Mouse (Mus musculus) liver, embryonic 14.5 days (tissue): Measurements from ENCODE around the gene Olfr654. TPM values are rescaled to one million over a fixed set of nuclear protein-coding genes. Genes with fewer than 3 reads are reported as not detected.
A peak's percentile ranks its signal among the peaks of the same experiment; 100 is the strongest.

Experiments
- ATAC-seq: fragments of 200-750 bp; cut with Nextera tagmentation; 2 replicates; pipeline ENCODE4 v1.8.0; 2017; ENCODE audit warnings: moderate number of reproducible peaks, mild to moderate bottlenecking, moderate library complexity; ENCODE audit not compliant: insufficient read depth
- DNase-seq, 3 experiments: peaks; one replicate each; pipeline ENCODE4 v3.0.0-alpha.2; 2012 to 2013; ENCODE audit warnings: low read depth in 3 of 3, low spot score in 3 of 3
- H3K27ac ChIP-seq: fragments of 300-500 bp; sonication (generic); 2 replicates; pipeline ENCODE4 v1.5.1; 2014; ENCODE audit warnings: moderate library complexity, mild to moderate bottlenecking, control low read depth, inconsistent platforms
- H3K27me3 ChIP-seq: fragments of 300-500 bp; sonication (generic); 2 replicates; pipeline ENCODE4 v1.6.1; 2014; ENCODE audit warnings: mild to moderate bottlenecking, low read length, moderate library complexity; ENCODE audit not compliant: control insufficient read depth, insufficient read depth
- H3K36me3 ChIP-seq: fragments of 300-500 bp; sonication (generic); replicated peaks from 2 replicates; pipeline ENCODE4 v1.6.1; 2014; ENCODE audit warnings: low read depth; ENCODE audit not compliant: control insufficient read depth, insufficient read depth
- H3K4me1 ChIP-seq, 2 experiments: fragments of 200-500 bp in 1 of 2; fragments of 300-500 bp in 1 of 2; sonication (generic) in 1 of 2; replicated peaks; 2 replicates each; pipeline ENCODE4 v1.6.1; 2012 to 2014; ENCODE audit warnings: antibody characterized with exemption in 1 of 2, inconsistent platforms in 1 of 2, low read length in 1 of 2; ENCODE audit not compliant: control insufficient read depth in 2 of 2, insufficient read depth in 2 of 2
- H3K4me2 ChIP-seq: fragments of 300-500 bp; sonication (generic); 2 replicates; pipeline ENCODE4 v1.6.1; 2014; ENCODE audit warnings: low read depth, mild to moderate bottlenecking, control low read depth, moderate library complexity
- H3K4me3 ChIP-seq, 2 experiments: fragments of 200-500 bp in 1 of 2; fragments of 300-500 bp in 1 of 2; sonication (generic) in 1 of 2; 2 replicates each; pipeline ENCODE4 v1.5.1; 2012 to 2014; ENCODE audit warnings: low read depth in 2 of 2, low read length in 2 of 2, mild to moderate bottlenecking in 2 of 2, control low read depth in 1 of 2, inconsistent platforms in 1 of 2, moderate library complexity in 1 of 2; ENCODE audit not compliant: insufficient read depth in 1 of 2
- H3K9ac ChIP-seq: fragments of 300-500 bp; sonication (generic); replicated peaks from 2 replicates; pipeline ENCODE4 v1.6.1; 2014; ENCODE audit warnings: mild to moderate bottlenecking, control low read depth, moderate library complexity
- H3K9me3 ChIP-seq: fragments of 300-500 bp; sonication (generic); 2 replicates; pipeline ENCODE4 v1.6.1; 2016; ENCODE audit warnings: low read length, mixed read lengths; ENCODE audit not compliant: control insufficient read depth
- CTCF ChIP-seq: IDR thresholded peaks from 2 replicates; pipeline ENCODE4 v1.5.1; 2016; ENCODE audit warnings: antibody characterized with exemption, low read depth, control low read depth
- EP300 ChIP-seq: IDR thresholded peaks from 2 replicates; pipeline ENCODE4 v1.6.1; 2016; ENCODE audit warnings: antibody characterized with exemption, low read depth
- WGBS: fragments of 180-500 bp; shearing (Covaris S2); extraction: QIAGEN DNeasy Blood & Tissue Kit; methylation state at CpG from one replicate; pipeline ENCODE4 v1.1.7; 2014; ENCODE audit not compliant: insufficient replicate concordance; 5-methylcytosine and 5-hydroxymethylcytosine counted together
- polyA plus RNA-seq, 2 experiments: library from polyadenylated mRNA; depleted of rRNA in 1 of 2; stranded (reverse) in 1 of 2; unstranded in 1 of 2; fragments of >200 nt; fragmentation: Nextera tagmentation in 1 of 2; extraction: Ambion mirVana in 1 of 2; gene quantifications; 2 replicates each; pipeline versions ENCODE4 v1.2.1 to v1.2.3; 2012 to 2014

Gene Olfr654
- polyA plus RNA-seq, 2 experiments = not detected

DNA sequence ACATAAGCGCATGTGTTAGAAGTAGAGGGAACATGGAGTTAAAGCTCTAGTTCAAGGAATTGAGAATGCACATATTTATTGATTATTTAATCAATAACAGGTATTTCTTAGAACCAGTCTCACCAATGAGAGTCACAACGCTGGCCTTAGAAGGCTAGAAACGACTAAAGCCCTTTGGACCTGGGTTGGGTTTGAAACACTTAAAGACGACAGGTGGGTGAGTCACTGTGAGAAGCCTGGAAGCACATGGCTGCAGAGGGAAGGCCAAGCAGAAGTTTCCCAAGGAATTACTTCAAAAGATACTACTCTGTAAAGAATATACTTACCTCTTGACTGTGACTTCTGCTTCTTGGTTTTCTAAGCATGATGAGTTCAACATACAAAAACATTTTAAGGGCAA lies 6.0 kb upstream of the Olfr654 start:
- TF ChIP-seq EP300 (no peak), CTCF (no peak)
- 52% methylated on average over 4 of the region's 4 CpGs for WGBS
- no peaks in the 10 kb centered on the region for H3K9me3 ChIP-seq
- H3K27me3 ChIP-seq = no peaks in the 10 kb centered on the region
- DNase-seq (no peak), ATAC-seq (no peak)
- no peak overlapping the region for H3K27ac ChIP-seq
- H3K36me3 ChIP-seq = no peaks in the 10 kb centered on the region
- no peaks in the 10 kb centered on the region for H3K4me1 ChIP-seq
- no peak overlapping the region for H3K4me3 ChIP-seq
- no peak overlapping the region for H3K9ac ChIP-seq
- H3K4me2 ChIP-seq = no peak overlapping the region

DNA sequence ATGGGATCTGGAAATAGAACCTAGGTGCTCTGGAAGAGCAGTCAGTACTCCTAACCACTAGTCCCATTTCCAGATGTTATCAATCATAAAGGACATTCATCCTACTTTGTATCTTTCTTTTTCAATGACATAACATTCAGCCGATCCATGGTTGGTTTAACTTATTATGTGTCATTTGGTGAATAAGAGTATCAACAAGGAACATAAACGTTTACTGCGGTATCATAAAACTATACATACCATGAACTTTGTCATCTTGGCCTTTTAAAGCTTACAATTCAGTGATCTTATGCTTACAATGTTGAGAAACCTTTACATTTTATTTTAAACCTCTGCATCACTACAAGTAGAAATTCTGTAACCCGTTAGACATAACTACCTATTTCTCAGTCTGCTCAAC lies 5.4 kb upstream of the Olfr654 start:
- Histone ChIP-seq H3K27ac (no peak overlapping the region), H3K36me3 (no peaks in the 10 kb centered on the region), H3K4me1 (no peaks in the 10 kb centered on the region), H3K27me3 (no peaks in the 10 kb centered on the region), H3K9me3 (no peaks in the 10 kb centered on the region), H3K9ac (no peak overlapping the region), H3K4me2 (no peak overlapping the region), H3K4me3 (no peak overlapping the region)
- 63% methylated on average over 4 of the region's 4 CpGs for WGBS
- TF ChIP-seq CTCF (no peak), EP300 (no peak)
- no peak for DNase-seq
- ATAC-seq = no peak

DNA sequence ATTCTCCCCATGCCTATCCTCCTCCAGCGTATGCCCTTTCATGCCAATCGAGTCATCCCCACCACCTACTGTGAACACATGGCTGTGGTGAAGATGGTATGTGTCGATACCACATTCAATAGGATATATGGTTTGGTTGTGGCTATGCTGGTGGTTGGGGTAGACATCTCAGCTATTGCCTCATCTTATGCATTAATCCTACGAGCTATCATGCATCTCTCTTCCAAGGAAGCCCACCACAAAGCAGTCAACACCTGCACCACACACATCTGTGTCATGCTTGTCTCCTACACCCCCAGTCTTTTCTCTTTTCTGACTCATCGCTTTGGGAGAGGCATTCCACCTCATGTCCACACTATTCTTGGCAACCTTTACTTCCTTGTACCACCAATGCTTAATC lies 1.4 kb downstream of the Olfr654 start:
- H3K27ac ChIP-seq = no peak overlapping the region
- no peaks in the 10 kb centered on the region for H3K9me3 ChIP-seq
- no peak overlapping the region for H3K4me2 ChIP-seq
- TF ChIP-seq EP300 (no peak), CTCF (no peak)
- H3K4me1 ChIP-seq = no peaks in the 10 kb centered on the region
- no peak overlapping the region for H3K4me3 ChIP-seq
- no peaks in the 10 kb centered on the region for H3K36me3 ChIP-seq
- H3K9ac ChIP-seq = no peak overlapping the region
- DNase-seq = no peak
- no peak for ATAC-seq
- WGBS = 59% methylated on average over 5 of the region's 5 CpGs
- no peaks in the 10 kb centered on the region for H3K27me3 ChIP-seq

DNA sequence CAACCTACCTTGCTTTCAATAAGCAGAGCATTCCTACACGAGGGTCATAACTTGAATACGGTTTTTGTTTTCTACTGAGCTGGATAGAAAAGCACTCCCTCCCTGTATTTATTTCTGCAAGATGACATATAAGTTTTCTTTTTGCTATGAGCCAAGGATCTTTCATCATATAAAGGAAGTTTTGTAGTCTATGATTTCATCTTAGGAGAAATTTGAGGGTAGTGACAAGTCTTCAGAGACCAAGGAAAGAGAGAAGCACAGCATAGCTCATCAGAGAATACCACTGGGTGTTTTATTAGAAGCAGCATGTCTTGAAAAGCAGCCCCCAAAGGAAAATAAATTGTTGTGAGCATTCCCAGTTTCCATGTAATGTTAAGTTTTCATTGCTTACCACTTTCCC lies 14.9 kb downstream of the Olfr654 start, which contains the start of gene Olfr655:
TSS of gene Olfr655 (minus strand) at position 101 of the 400 bp plus-strand sequence.
- 58% methylated on average over 2 of the region's 2 CpGs for WGBS
- Histone ChIP-seq H3K27ac (no peak within 1 kb of the TSS), H3K4me3 (no peak within 1 kb of the TSS), H3K4me1 (no peaks in the 10 kb centered on the region), H3K9me3 (no peaks in the 10 kb centered on the region), H3K9ac (no peak within 1 kb of the TSS), H3K27me3 (no peaks in the 10 kb centered on the region), H3K36me3 (no peaks in the 10 kb centered on the region), H3K4me2 (no peak within 1 kb of the TSS)
- DNase-seq = no peak
- no peak for ATAC-seq
- TF ChIP-seq CTCF = no peak
- TF ChIP-seq EP300 = no peak

DNA sequence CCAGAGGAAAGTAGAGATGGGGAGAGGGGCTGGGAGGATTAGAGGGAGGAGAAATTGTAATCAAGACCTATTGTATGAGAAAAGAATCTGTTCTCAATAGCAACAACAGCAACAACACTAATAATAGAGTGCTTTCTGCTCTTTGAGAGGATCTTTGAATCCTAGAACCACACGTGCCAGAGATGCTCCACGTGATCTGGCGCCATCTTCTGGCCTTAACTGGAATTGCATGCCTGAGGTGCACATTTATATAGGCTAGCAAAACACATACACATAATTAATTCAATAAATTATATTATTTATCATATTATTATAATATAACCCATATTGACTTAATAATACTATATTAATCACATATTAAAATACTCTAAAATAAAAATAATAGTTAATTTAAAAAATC lies 16.3 kb downstream of the Olfr654 start:
- ATAC-seq = no peak
- H3K9me3 ChIP-seq = no peaks in the 10 kb centered on the region
- H3K4me3 ChIP-seq = no peak overlapping the region
- H3K27me3 ChIP-seq = no peaks in the 10 kb centered on the region
- no peak overlapping the region for H3K4me2 ChIP-seq
- no peak overlapping the region for H3K27ac ChIP-seq
- H3K4me1 ChIP-seq = no peaks in the 10 kb centered on the region
- no peak overlapping the region for H3K9ac ChIP-seq
- WGBS = 3% methylated on average over 3 of the region's 3 CpGs
- no peaks in the 10 kb centered on the region for H3K36me3 ChIP-seq
- DNase-seq = peak in 1 of 3 experiments; percentile 0
- peak; percentile 77 for TF ChIP-seq CTCF
- no peak for TF ChIP-seq EP300

DNA sequence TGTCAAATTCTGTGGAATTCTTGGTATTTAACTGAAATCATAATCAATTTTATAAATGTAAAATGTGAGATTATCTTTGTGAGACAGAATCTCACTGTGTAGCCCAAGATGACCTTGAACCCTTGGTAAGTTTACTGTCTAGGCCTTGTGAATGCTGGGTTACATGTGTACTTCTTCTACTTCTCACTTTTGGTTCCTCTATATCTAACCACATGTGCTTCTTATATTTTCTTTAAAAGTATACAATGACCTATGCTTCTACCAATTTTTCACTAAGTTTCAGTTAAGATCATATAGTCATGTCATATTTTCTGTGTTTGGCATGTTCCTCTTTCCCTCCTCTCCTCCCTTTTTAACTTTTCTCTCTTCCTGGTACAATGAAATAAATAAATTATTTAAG lies 17.9 kb downstream of the Olfr654 start:
- no peak overlapping the region for H3K27ac ChIP-seq
- no peaks in the 10 kb centered on the region for H3K4me1 ChIP-seq
- H3K9ac ChIP-seq = no peak overlapping the region
- no peak overlapping the region for H3K4me3 ChIP-seq
- no peak for ATAC-seq
- TF ChIP-seq CTCF = no peak
- no peak for TF ChIP-seq EP300
- no peak overlapping the region for H3K4me2 ChIP-seq
- H3K9me3 ChIP-seq = no peaks in the 10 kb centered on the region
- H3K27me3 ChIP-seq = no peaks in the 10 kb centered on the region
- no peaks in the 10 kb centered on the region for H3K36me3 ChIP-seq
- no peak for DNase-seq
